Mouse (Mus musculus) B cell, adult 2 months (primary cell): ENCODE measurements around the gene Acsm2.

ENCODE experiments used
- DNase-seq, 2 experiments: peaks; one replicate each; pipeline ENCODE4 v3.0.0; 2022

Gene Acsm2

GRCm38 (mm10) chr7:119594530-119595107 is 40.5 kb downstream of the Acsm2 start:
- DNase-seq = no peak

GRCm38 (mm10) chr7:119595306-119595705 is 41.2 kb downstream of the Acsm2 start:
- DNase-seq = no peak

- no peak for DNase-seq
These were observed 42.4 kb downstream of the Acsm2 start for GRCm38 (mm10) chr7:119596536-119596935.

GRCm38 (mm10) chr7:119601195-119601953 is 47.2 kb downstream of the Acsm2 start:
- DNase-seq = no peak

- DNase-seq = no peak
These were observed 47.8 kb downstream of the Acsm2 start for GRCm38 (mm10) chr7:119601954-119602317.

- DNase-seq = no peak
These were observed 50.9 kb downstream of the Acsm2 start for GRCm38 (mm10) chr7:119604903-119605483.

GRCm38 (mm10) chr7:119605926-119606663 is 52.0 kb downstream of the Acsm2 start:
- no peak for DNase-seq

- no peak for DNase-seq
These were observed 52.5 kb downstream of the Acsm2 start, which contains the start of gene Acsm1 for GRCm38 (mm10) chr7:119606664-119607076. Acsm1 (plus strand) TSS chr7:119607026.

- DNase-seq = no peak
These were observed 53.8 kb downstream of the Acsm2 start for GRCm38 (mm10) chr7:119607796-119608515.

- DNase-seq = no peak
These were observed 62.4 kb downstream of the Acsm2 start for GRCm38 (mm10) chr7:119616531-119616930.

GRCm38 (mm10) chr7:119617593-119617992 is 63.5 kb downstream of the Acsm2 start:
- no peak for DNase-seq

- DNase-seq = no peak
These were observed 64.2 kb downstream of the Acsm2 start for GRCm38 (mm10) chr7:119618209-119618935.

GRCm38 (mm10) chr7:119620157-119620556 is 66.0 kb downstream of the Acsm2 start:
- DNase-seq = no peak

- DNase-seq = no peak
These were observed 84.6 kb downstream of the Acsm2 start for GRCm38 (mm10) chr7:119638773-119639172.

GRCm38 (mm10) chr7:119642307-119642706 is 88.2 kb downstream of the Acsm2 start:
- no peak for DNase-seq
